Mouse (Mus musculus) hindbrain, embryonic 14.5 days (tissue): ENCODE results near the gene Mthfd1l. TPM values are rescaled to one million over a fixed set of nuclear protein-coding genes. Genes with fewer than 3 reads are reported as not detected.

ENCODE experiments used
- ATAC-seq: fragments of 200-750 bp; cut with Nextera tagmentation; 2 replicates; pipeline ENCODE4 v1.8.0; 2017; ENCODE audit warnings: moderate number of reproducible peaks, mild to moderate bottlenecking, moderate TSS enrichment, moderate library complexity; ENCODE audit not compliant: low FRiP score
- DNase-seq: peaks from one replicate; pipeline ENCODE4 v3.0.0-alpha.2; 2015; ENCODE audit warnings: low spot score
- H3K27ac ChIP-seq: fragments of 300-500 bp; sonication (generic); 2 replicates; pipeline ENCODE4 v1.5.1; 2014; ENCODE audit warnings: mild to moderate bottlenecking, moderate library complexity
- H3K27me3 ChIP-seq: fragments of 300-500 bp; sonication (generic); 2 replicates; pipeline ENCODE4 v1.6.1; 2014; ENCODE audit warnings: mild to moderate bottlenecking, low read length, mixed read lengths; ENCODE audit not compliant: control insufficient read depth, insufficient read depth
- H3K36me3 ChIP-seq: fragments of 300-500 bp; sonication (generic); replicated peaks from 2 replicates; pipeline ENCODE4 v1.6.1; 2014; ENCODE audit not compliant: control insufficient read depth, insufficient read depth
- H3K4me1 ChIP-seq: fragments of 300-500 bp; sonication (generic); replicated peaks from 2 replicates; pipeline ENCODE4 v1.6.1; 2014; ENCODE audit warnings: antibody characterized with exemption, low read length, mixed read lengths; ENCODE audit not compliant: control insufficient read depth, insufficient read depth
- H3K4me2 ChIP-seq: fragments of 300-500 bp; sonication (generic); replicated peaks from 2 replicates; pipeline ENCODE4 v1.6.1; 2014; ENCODE audit warnings: mild to moderate bottlenecking, moderate library complexity
- H3K4me3 ChIP-seq: fragments of 300-500 bp; sonication (generic); replicated peaks from 2 replicates; pipeline ENCODE4 v1.5.1; 2014; ENCODE audit warnings: mild to moderate bottlenecking, low read length
- H3K9ac ChIP-seq: fragments of 300-500 bp; sonication (generic); 2 replicates; pipeline ENCODE4 v1.6.1; 2014
- H3K9me3 ChIP-seq: fragments of 300-500 bp; sonication (generic); 2 replicates; pipeline ENCODE4 v1.6.1; 2016; ENCODE audit warnings: low read length; ENCODE audit not compliant: control insufficient read depth
- WGBS: fragments of 180-500 bp; shearing (Covaris S2); extraction: QIAGEN DNeasy Blood & Tissue Kit; methylation state at CpG from one replicate; pipeline ENCODE4 v1.1.7; 2014; 5-methylcytosine and 5-hydroxymethylcytosine counted together
- polyA plus RNA-seq: library from polyadenylated mRNA; unstranded; fragments of >200 nt; fragmentation: Nextera tagmentation; extraction: Ambion mirVana; gene quantifications from 2 replicates; pipeline ENCODE4 v1.2.1, GENCODE M21; 2014

The Mthfd1l gene
- polyA plus RNA-seq, 1 experiment from 2014 or later, result 8.0 TPM

GRCm38 (mm10) chr10:3974380-3974779 is 1.5 kb downstream of the Mthfd1l start:
- Histone ChIP-seq H3K4me2 (peak overlapping the region; percentile 89), H3K9ac (0 out of 2 replicates have a peak overlapping the region, but pooled peaks have one; percentile 75), H3K36me3 (no peaks in the 10 kb centered on the region), H3K4me3 (no peak overlapping the region), H3K27me3 (no peaks in the 10 kb centered on the region), H3K9me3 (no peaks in the 10 kb centered on the region), H3K4me1 (peaks cover 9% of the 10 kb centered on the region), H3K27ac (no peak overlapping the region)
- ATAC-seq (no peak), DNase-seq (no peak)
- 82% methylated on average over 3 of the region's 3 CpGs for WGBS

GRCm38 (mm10) chr10:3975898-3976622 is 3.1 kb downstream of the Mthfd1l start:
- Histone ChIP-seq H3K9me3 (no peaks in the 10 kb centered on the region), H3K36me3 (no peaks in the 10 kb centered on the region), H3K4me2 (no peak overlapping the region), H3K9ac (no peak overlapping the region), H3K4me1 (peaks cover 9% of the 10 kb centered on the region), H3K4me3 (no peak overlapping the region), H3K27ac (no peak overlapping the region), H3K27me3 (no peaks in the 10 kb centered on the region)
- ATAC-seq (no peak), DNase-seq (no peak)
- WGBS, result 83% methylated on average over 6 of the region's 6 CpGs

- H3K36me3 ChIP-seq, result no peaks in the 10 kb centered on the region
- H3K9me3 ChIP-seq, result no peaks in the 10 kb centered on the region
- ATAC-seq, result no peak
- DNase-seq, result no peak
- H3K27me3 ChIP-seq, result no peaks in the 10 kb centered on the region
- 80% methylated on average over 4 of the region's 4 CpGs for WGBS
- no peak overlapping the region for H3K4me3 ChIP-seq
- H3K9ac ChIP-seq, result no peak overlapping the region
- H3K27ac ChIP-seq, result no peak overlapping the region
- H3K4me2 ChIP-seq, result no peak overlapping the region
- H3K4me1 ChIP-seq, result peaks cover 9% of the 10 kb centered on the region
Observed at GRCm38 (mm10) chr10:3976623-3977010, 3.7 kb downstream of the Mthfd1l start.

GRCm38 (mm10) chr10:3978326-3978725 is 5.4 kb downstream of the Mthfd1l start:
- Histone ChIP-seq H3K4me2 (no peak overlapping the region), H3K9ac (no peak overlapping the region), H3K27ac (no peak overlapping the region), H3K9me3 (no peaks in the 10 kb centered on the region), H3K36me3 (no peaks in the 10 kb centered on the region), H3K27me3 (no peaks in the 10 kb centered on the region), H3K4me1 (0 out of 2 replicates have a peak, but pooled peaks cover 4% of the 10 kb centered on the region), H3K4me3 (no peak overlapping the region)
- no peak for ATAC-seq
- DNase-seq, result no peak
- WGBS, result 68% methylated on average over 3 of the region's 3 CpGs

GRCm38 (mm10) chr10:3978792-3979488 is 6.0 kb downstream of the Mthfd1l start:
- Histone ChIP-seq H3K4me1 (0 out of 2 replicates have a peak, but pooled peaks cover 4% of the 10 kb centered on the region), H3K4me3 (no peak overlapping the region), H3K4me2 (no peak overlapping the region), H3K27me3 (no peaks in the 10 kb centered on the region), H3K9me3 (no peaks in the 10 kb centered on the region), H3K9ac (no peak overlapping the region), H3K27ac (no peak overlapping the region), H3K36me3 (no peaks in the 10 kb centered on the region)
- WGBS, result 92% methylated on average over 5 of the region's 5 CpGs
- ATAC-seq, result peak; percentile 49; the same call in 1 of the 2 replicates
- DNase-seq, result peak; percentile 27

GRCm38 (mm10) chr10:3980231-3980630 is 7.3 kb downstream of the Mthfd1l start:
- WGBS, result 86% methylated on average over 4 of the region's 4 CpGs
- H3K9me3 ChIP-seq, result no peaks in the 10 kb centered on the region
- H3K27ac ChIP-seq, result no peak overlapping the region
- H3K4me2 ChIP-seq, result no peak overlapping the region
- H3K4me1 ChIP-seq, result no peaks in the 10 kb centered on the region
- no peaks in the 10 kb centered on the region for H3K36me3 ChIP-seq
- no peak overlapping the region for H3K4me3 ChIP-seq
- DNase-seq (no peak), ATAC-seq (no peak)
- no peak overlapping the region for H3K9ac ChIP-seq
- no peaks in the 10 kb centered on the region for H3K27me3 ChIP-seq

GRCm38 (mm10) chr10:3990295-3990883 is 17.5 kb downstream of the Mthfd1l start:
- WGBS, result 94% methylated on average over 6 of the region's 6 CpGs
- Histone ChIP-seq H3K4me3 (no peak overlapping the region), H3K27ac (no peak overlapping the region), H3K4me2 (no peak overlapping the region), H3K9me3 (no peaks in the 10 kb centered on the region), H3K27me3 (no peaks in the 10 kb centered on the region), H3K36me3 (peaks cover 7% of the 10 kb centered on the region; the same call in 1 of the 2 replicates), H3K4me1 (no peaks in the 10 kb centered on the region), H3K9ac (no peak overlapping the region)
- DNase-seq (no peak), ATAC-seq (no peak)

GRCm38 (mm10) chr10:3993365-3994102 is 20.6 kb downstream of the Mthfd1l start:
- H3K27ac ChIP-seq, result no peak overlapping the region
- no peak overlapping the region for H3K4me3 ChIP-seq
- H3K9ac ChIP-seq, result no peak overlapping the region
- peaks cover 7% of the 10 kb centered on the region; the same call in 1 of the 2 replicates for H3K36me3 ChIP-seq
- H3K4me1 ChIP-seq, result no peaks in the 10 kb centered on the region
- no peaks in the 10 kb centered on the region for H3K9me3 ChIP-seq
- DNase-seq (no peak), ATAC-seq (no peak)
- no peaks in the 10 kb centered on the region for H3K27me3 ChIP-seq
- no peak overlapping the region for H3K4me2 ChIP-seq
- WGBS, result 94% methylated on average over 8 of the region's 8 CpGs

GRCm38 (mm10) chr10:3995277-3995676 is 22.4 kb downstream of the Mthfd1l start:
- ATAC-seq (no peak), DNase-seq (no peak)
- no peak overlapping the region for H3K4me2 ChIP-seq
- H3K4me1 ChIP-seq, result no peaks in the 10 kb centered on the region
- WGBS, result 90% methylated on average over 4 of the region's 4 CpGs
- no peak overlapping the region for H3K9ac ChIP-seq
- peaks cover under 1% of the 10 kb centered on the region; the same call in 1 of the 2 replicates for H3K36me3 ChIP-seq
- H3K27me3 ChIP-seq, result no peaks in the 10 kb centered on the region
- H3K4me3 ChIP-seq, result no peak overlapping the region
- H3K9me3 ChIP-seq, result no peaks in the 10 kb centered on the region
- no peak overlapping the region for H3K27ac ChIP-seq
